Mouse (Mus musculus) cerebellum, adult 9-10 months (tissue): ENCODE results near the gene Gatad2b.
A peak's percentile ranks its signal among the peaks of the same experiment; 100 is the strongest.
"Not testable (repeated sequence)": the region's sequence is repeated elsewhere in the genome, so short reads cannot be mapped to it uniquely, and the experiment has no call there.

Source experiments
- DNase-seq: peaks from one replicate; pipeline ENCODE4 v3.0.0; 2022

The Gatad2b gene

DNA sequence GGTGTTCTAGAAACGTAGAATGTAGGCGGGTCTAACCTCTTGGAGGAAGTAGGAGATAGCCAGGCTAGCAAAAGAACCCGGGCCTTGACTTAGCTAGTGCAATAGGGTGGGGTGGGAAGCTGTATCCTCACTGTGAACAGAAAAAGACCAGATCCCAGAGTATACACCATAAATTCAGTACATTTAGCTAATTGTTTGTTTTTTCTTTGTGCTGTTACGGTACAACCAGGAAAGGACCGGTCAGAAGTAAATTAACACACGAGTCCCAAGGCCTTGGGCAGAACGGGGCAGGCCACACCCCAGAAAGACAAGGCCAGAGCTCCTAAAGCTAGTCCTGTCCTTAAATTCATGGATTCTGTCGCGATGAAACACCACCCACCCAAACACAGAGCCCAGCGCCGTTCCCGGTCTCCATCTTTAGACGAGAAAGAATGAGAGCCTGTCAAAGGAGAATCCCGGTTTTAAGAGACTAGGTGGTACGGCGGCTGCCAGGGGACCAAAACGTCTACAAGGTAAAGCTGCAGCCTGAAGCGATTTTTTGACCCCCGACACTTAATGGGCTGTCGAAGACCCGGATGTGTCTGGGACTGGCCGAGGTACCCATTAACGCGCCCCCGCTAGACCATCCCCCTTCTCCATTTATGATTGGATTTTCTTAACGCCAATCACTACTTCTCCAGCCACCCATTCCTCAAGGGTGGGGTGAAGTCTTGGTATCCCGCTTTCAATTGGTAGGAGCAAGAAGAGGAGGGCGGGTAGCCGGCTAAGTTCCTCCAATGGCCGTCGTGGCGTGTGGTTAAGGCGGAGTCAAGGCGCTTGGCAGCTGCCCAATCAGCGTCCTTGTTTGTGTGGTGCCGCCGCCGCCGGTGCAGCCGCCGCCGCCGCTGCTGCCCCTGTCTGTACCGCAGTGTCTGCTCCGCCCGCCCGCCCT is at the start of gene Gatad2b:
Gene Gatad2b (plus strand): TSS at position 834 of the 931 bp plus-strand sequence.
- DNase-seq: peak; percentile 100

DNA sequence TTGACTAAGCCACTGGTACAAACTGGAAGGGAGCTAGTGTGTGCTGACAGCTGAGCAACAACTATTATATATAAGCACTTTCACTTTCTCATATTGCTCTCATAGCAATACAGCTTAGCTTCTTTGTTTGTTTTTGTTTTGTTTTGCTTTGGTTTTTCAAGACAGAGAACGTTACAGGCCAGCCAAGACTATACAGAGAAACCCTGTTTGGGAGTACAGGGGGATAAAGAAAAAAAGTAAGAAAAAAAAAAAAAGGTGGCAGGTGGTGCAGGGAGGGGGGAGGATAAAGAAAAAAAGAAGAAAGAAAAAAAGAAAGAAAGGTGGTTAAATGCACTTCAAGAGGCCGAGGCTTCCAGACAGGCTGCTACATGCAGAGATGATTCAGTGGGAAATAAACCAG is 47.6 kb upstream of the Gatad2b start:
- DNase-seq: no peak

DNA sequence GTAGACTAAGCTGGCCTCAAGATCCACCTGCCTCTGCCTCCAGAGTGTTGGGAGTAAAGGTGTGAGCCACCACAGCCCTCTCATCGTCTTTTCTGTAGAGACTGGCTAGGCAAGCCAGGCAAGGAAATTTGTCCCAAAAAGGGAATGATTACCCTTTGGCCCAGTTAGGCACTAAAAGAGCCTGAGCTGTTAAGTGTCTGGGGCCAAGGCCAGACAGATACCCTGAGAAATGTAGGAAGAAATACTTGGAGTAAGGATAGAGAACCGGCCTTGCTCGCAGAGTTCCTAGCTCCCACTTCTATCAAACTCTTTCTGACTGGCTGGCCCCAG is 45.4 kb upstream of the Gatad2b start:
- no peak for DNase-seq

DNA sequence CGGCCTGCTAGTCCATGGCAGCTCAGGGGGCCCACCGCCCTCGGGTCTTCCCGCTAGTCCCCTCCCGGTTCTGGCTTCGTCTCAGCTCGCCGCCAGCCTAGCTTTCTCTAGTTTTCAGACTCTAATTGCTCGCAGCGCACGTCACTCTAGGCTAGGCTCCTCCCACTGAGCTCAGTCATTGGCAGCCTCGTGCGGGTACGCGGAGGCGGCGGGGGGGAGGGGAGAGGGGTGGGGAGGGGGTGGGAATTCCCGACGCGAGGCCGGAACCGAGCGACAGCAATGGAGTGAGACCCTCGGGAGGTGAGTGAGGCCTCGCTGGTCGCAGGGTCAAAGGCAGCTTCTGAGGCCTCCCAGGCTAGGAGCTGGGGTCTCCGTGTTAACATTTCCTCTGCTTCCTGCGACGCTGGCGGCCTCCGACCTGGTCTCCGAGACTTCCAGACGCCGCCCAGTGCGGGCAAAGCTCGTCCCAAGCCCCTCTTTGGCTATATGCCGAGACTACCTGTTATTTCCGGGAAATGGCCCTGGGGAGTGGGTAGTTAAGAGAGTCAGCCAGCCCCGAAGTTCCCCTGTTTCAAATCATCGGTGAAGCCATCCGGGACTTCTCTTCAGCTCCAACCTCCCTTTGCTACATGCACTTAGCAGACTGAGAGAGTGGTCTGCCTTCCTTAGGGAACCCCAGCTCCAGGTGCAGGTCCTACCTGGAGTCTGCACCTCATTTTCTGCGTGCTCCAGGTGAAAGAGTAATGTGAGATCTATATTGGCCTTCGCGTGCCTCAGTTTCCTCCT is 44.8 kb upstream of the Gatad2b start, which contains the start of gene Slc39a1:
Gene Slc39a1 (plus strand): TSS at position 213 of the 786 bp plus-strand sequence.
- peak; percentile 95 for DNase-seq

DNA sequence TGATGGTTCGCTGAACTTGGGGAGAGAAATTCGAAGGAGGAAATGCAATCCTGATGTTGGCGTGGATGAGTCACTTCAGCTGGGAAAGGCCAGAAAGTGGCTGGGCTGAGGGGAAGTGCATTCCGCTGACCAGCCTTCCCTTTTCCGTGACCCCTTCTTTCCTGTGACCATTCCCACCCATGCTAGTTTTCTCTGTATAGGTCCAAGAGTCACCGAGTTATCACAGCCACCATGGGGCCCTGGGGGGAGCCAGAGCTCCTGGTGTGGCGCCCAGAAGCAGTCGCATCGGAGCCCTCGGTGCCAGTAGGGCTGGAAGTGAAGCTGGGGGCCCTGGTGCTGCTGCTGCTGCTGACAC is 44.3 kb upstream of the Gatad2b start:
- peak; percentile 57 for DNase-seq

DNA sequence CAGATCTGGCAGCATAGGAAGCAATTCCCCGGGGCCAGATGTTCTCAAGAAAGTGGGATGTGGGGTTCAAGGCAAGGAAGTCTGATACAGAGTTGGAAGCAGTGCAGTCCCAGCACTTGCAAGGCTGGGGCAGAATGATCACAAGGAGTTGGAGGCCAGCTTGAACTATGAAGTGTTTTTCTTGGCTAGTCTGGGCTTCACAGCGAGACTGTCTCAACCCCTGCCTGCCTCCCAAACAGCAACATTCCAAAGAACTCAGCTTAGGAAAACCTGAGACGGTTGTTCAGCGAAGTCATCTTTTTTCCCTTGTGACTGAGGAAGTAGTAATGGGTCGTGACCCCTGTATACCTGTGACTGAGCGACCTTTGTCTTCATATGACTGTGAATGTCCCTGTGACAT is 42.2 kb upstream of the Gatad2b start:
- DNase-seq: no peak

DNA sequence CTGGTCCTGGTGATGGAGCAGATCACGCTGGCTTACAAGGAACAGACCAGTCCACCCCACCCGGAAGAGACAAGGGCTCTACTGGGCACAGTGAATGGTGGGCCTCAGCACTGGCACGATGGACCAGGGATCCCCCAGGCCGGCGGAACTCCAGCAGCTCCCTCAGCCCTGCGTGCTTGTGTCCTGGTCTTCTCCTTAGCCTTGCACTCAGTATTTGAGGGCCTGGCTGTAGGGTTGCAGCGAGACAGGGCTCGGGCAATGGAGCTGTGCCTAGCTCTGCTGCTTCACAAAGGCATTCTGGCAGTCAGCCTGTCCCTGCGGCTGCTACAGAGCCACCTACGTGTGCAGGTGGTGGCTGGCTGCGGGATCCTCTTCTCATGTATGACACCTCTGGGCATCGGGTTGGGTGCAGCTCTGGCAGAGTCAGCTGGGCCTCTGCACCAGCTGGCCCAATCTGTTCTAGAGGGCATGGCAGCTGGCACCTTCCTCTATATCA is 41.2 kb upstream of the Gatad2b start:
- not testable (repeated sequence) for DNase-seq

DNA sequence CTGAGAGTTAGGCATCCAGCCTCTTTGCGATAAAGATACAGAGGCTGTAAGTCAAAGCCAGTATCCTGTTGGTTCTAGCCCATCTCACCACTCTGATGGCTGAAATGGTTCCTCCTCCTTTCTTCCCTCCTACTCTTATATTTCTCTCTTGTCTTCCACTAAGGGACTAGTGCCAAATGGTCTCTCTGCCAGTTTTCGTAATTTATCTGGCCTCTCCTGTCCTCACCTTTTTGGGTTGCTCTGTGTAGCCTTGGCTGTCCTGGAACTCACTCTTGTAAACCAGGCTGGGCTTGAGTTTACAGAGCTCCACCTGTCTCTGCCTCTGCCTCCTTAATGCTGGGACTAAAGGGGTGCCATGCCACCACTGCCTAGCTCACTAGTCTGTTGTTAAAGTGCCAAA is 40.3 kb upstream of the Gatad2b start:
- peak; percentile 75 for DNase-seq

DNA sequence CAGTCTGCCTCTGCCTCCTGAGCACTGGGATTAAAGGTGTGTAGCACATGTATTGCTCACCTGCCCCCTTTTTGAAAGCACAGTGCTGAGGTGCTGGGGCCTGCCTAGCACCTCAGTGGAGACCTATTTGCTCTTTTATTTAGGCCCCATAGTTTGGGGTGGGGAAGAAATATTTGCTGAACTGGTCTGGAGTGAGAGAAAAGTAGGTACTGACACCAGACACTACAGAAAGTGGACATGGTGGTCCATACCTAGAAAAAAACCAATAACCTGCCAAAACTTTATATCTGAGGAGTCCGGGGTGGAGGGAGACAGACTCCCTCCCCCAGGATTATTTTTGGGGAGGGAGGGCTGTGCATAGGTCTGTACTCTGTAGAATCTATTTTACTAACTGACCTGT is 39.8 kb upstream of the Gatad2b start:
- peak; percentile 70 for DNase-seq

DNA sequence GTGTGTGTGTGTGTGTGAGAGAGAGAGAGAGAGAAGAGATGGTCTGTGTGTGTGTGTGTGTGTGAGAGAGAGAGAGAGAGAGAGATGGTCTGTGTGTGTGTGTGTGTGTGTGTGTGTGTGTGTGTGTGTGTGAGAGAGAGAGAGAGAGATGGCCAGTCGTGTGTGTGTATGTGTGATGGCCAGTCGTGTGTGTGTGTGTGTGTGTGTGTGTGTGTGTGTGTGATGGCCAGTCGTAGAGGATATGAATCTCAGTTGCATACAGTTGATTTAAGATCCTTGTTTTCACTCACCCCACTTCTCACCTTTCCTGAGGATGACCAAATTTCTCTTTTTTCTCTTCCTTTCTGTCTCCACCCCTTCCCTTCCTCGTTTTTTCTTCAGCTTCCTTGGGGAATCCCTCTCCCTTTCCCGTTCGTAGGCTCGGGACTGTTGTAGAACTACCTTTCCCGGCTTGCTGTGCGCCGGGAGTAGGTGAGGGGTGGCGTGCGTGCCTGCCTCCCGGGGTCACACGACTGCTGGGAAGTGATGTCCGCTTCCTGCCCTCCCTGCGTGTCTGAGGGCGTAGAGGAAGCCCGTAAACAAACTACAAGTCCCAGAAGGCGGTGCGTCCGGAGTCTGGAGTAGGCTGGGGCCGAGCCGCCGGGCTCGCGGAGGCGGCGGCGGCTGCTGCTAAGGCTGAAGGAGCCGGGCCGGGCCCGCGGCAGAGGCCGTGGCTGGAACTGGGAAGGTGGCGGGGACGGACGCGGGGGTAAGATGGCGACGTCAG is 39.1 kb upstream of the Gatad2b start, which contains the start of gene Crtc2:
Gene Crtc2 (plus strand): TSS at position 511 of the 766 bp plus-strand sequence.
- DNase-seq: peak; percentile 97

DNA sequence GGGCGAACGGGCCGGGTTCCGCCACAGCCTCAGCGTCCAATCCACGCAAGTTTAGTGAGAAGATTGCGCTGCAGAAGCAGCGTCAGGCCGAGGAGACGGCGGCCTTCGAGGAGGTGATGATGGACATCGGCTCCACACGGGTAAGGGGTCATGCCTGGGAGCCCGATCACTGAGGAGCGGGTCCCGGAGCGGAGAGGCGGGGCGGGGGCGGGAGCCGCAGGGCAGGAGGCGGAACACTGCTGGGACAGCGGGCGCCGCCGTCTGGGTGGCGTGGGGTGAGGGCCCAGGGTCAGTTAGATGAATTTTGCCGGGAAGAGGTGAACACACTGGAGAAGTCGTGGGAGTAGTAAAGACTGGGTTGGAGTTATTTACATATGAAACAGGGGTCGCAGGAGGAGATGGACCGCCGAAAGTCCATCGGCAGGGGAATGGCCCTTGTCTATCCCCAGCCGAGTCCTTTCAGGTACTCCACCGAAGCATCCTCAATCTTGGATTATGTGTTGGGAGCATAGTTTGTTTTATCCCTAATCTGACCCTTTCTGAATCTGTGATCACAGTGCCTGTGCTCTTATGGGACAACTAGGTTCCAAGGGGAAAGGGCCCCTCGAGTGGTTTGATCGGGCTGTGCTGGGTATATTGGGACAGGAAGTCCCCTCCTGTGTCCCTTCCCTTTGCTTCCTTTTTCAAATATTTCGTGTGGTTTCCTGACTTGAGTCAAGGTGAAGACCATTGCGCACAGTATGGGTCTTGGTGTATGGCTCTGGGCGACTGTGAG is 38.4 kb upstream of the Gatad2b start:
- DNase-seq: peak; percentile 66

DNA sequence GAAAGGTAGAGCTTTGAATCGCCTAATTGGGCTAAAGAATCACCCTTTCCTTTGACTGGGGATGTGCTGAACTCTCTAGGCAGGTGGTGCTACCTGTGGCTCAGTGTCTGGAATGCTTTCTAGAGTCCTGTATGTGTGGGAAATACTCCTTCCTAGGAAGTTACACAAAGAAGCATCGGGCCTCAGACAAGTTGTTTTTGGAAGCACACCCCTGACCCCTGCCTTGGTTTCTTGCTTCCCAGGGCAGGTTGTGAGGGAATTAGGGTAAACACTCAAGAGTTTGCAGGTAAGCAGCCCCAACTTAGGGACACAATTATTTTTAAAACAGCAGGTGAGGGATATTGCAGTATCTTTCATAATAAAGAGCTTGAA is 37.8 kb upstream of the Gatad2b start:
- DNase-seq: peak; percentile 66

DNA sequence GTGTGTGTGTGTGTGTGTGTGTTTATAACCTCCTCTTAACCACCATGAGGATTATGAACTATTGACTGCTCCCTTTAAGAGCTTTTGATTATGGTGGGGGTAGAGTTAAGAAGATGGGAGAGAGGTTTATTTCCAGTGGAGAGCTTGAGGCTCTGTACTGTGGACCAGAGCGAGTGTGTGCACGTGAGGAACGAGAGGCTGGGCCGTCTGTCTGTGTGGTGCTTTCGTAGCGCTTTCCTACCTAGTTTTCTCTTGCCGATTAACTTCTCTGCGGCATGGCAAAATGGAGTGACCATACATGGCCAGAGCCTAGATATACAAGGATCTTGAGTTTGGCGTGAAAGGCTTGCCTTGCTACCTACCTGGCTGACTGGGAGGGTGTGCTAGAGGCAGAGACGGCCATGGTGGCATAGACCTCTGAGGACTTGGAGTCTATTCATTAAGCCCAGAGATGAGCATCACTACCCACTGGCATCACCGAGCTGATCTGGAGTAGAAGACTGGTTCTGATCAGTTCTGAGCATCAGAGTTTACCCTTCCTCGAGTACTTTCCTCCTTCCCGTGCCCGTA is 37.1 kb upstream of the Gatad2b start:
- DNase-seq: peak; percentile 58

DNA sequence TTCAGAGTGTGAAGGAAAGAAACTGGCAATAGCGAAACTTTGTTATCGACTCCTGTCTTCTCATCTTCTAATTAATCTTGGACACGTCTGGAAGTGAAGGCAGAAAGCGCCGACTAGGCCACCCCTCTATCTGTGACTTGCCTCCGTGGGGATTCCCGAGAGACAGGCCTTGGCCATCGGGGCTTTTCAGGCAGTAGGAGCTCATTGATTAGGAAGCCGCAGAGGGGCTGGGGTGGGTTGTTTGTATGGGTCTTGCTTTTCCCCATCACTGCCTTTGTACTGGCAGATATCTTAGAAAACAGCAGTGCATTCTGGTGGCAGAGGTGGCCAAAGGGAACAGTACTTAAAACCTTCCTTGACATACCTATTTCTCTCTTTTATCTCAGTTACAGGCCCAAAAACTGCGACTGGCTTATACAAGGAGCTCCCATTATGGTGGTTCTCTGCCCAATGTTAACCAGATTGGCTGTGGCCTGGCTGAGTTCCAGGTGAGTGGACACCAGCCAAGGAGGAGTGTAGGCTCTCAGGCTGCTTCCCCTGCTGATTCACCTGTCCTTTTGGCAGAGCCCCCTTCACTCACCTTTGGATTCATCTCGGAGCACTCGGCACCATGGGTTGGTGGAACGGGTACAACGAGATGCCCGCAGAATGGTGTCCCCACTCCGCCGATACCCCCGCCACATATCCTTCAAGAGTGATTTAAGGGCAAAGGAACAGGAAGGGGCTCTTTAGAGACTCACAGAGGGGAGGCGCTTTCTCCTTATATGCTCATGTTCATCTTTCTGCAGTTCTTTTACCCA is 36.0 kb upstream of the Gatad2b start:
- peak; percentile 98 for DNase-seq

DNA sequence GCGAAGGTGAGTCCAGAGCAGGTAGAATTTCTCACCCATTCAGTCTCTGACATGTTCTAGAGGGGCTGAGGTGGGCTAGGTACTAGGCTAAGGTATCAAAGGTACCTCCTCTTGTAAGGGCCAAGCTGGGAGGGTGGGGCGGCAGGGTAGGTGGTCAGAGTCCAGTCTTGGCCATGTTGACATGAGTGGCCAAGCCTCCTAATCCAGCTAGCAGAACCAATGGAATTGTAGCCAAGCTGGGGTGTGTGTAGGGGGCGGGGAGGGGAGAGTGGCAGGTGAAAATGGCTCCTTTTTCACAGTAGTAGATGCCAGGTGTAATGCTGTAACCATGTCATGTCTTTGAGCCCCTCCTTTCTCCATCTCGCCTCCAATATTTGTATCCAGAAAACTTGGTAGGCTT is 34.5 kb upstream of the Gatad2b start:
- peak; percentile 41 for DNase-seq

DNA sequence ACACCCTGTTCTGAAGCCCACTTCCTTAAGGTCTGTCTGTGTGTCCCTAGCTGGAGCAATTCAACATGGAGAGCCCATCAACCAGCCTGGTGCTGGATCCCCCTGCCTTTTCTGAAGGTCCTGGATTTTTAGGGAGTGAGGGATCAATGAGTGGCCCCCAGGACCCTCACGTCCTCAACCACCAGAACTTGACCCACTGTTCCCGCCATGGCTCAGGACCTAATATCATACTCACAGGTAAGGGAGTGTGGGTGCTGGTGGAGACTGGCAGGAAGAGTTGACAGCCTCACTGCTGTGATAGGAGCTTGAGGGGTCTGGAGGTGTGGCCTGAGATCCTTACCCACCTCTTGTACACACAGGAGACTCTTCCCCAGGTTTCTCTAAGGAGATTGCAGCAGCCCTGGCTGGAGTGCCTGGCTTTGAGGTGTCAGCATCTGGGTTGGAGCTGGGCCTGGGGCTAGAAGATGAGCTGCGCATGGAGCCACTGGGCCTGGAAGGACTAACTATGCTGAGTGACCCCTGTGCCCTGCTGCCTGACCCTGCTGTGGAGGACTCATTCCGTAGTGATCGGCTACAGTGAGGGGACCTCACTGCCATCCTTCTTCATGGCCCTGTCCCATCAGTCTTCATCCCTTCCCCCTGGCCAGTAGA is 29.7 kb upstream of the Gatad2b start:
- peak; percentile 46 for DNase-seq

DNA sequence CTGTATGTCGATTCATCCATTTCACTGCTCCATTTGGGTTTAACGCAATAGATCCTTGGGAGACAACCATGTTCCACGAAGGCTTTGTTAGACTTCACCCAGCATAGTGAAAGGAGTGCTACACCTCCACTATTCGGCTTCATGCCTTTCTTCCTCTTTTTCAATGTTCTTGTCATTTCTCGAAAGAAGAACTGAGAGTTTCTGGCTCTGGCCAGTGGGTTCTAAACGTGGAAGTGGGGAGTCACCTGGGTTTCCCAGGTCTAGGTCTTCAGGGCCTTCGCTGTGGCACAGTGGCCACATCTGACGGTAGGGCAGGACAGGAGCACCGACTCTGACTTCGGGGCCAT is 28.3 kb upstream of the Gatad2b start:
- DNase-seq: no peak

DNA sequence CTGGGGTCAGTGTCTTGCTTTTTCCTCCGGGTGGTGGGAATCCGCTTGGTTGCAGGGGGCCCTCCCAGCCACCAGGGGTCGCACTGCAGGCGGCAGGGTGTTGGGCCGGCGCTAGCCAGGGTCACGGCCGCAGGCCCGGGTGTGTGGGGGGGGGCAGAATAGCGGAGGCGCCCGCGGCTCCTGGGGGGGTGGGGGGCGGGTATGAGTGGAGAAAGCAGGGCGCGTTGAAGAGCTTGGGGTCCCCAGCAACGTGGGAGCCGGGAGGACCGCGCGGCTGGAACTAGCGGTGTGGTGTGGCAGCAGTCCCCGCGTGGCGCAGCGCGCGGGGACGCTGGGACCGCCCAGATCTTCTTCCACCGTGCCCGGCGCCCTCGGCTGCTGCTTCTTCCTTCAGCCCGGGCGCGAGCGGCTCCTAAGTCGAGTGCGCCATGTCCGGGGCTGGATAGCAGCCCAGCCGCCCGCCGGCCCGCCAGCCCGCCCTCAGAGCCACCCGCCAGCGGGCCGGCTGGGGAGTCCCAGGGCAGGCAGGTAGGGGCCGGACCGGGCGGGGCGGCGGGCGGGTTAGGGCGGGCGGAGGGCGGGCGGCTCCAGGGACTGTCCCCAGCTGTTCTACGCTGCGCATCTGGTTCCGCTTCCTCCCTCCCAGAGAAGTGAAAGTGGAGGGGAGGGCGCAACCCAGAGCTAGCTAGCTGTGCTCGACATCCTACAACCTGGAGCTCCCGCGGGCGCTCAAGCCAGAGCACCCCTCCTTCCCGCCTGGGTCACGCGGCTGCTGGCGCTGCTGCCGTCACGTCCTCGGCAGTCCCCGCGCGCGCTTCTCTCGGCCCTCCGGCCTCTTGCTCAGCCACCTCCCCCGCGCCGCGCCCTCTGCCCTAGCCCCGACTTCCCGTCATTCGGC is 27.7 kb upstream of the Gatad2b start, which contains the start of gene Dennd4b:
Gene Dennd4b (plus strand): TSS at position 152 of the 898 bp plus-strand sequence.
- DNase-seq: peak; percentile 92
